Mouse (Mus musculus): Measurements from ENCODE around the gene Myo5c.

The Myo5c gene

GRCm38 (mm10) chr9:75231841-75232746, at the start of gene Myo5c:
Gene Myo5c (plus strand): TSS chr9:75232020.
- peak; percentile 79 for DNase-seq (ENCODE audit: low spot score)

- no peak for DNase-seq (ENCODE audit: low spot score)
These were observed 44.1 kb upstream of the Myo5c start for GRCm38 (mm10) chr9:75187646-75188260.

- DNase-seq (ENCODE audit: low spot score), result no peak
These were observed 38.0 kb upstream of the Myo5c start for GRCm38 (mm10) chr9:75193858-75194257.

GRCm38 (mm10) chr9:75196335-75196734, 35.5 kb upstream of the Myo5c start:
- no peak for DNase-seq (ENCODE audit: low spot score)

- DNase-seq (ENCODE audit: low spot score), result no peak
These were observed 34.5 kb upstream of the Myo5c start for GRCm38 (mm10) chr9:75197297-75197696.

- no peak for DNase-seq (ENCODE audit: low spot score)
These were observed 30.3 kb upstream of the Myo5c start for GRCm38 (mm10) chr9:75201506-75201905.

- no peak for DNase-seq (ENCODE audit: low spot score)
These were observed 29.8 kb upstream of the Myo5c start for GRCm38 (mm10) chr9:75202036-75202435.

GRCm38 (mm10) chr9:75209246-75209645, 22.6 kb upstream of the Myo5c start:
- DNase-seq (ENCODE audit: low spot score), result no peak

- no peak for DNase-seq (ENCODE audit: low spot score)
These were observed 21.6 kb upstream of the Myo5c start for GRCm38 (mm10) chr9:75210269-75210668.

- no peak for DNase-seq (ENCODE audit: low spot score)
These were observed 16.9 kb upstream of the Myo5c start for GRCm38 (mm10) chr9:75214743-75215413.

GRCm38 (mm10) chr9:75219942-75220341, 11.9 kb upstream of the Myo5c start:
- no peak for DNase-seq (ENCODE audit: low spot score)

- DNase-seq (ENCODE audit: low spot score), result peak; percentile 84
These were observed 10.2 kb upstream of the Myo5c start for GRCm38 (mm10) chr9:75221420-75222287.

- DNase-seq (ENCODE audit: low spot score), result no peak
These were observed 1.0 kb downstream of the Myo5c start for GRCm38 (mm10) chr9:75232860-75233259.

GRCm38 (mm10) chr9:75234271-75234741, 2.5 kb downstream of the Myo5c start:
- DNase-seq (ENCODE audit: low spot score), result peak; percentile 82

GRCm38 (mm10) chr9:75234983-75235627, 3.3 kb downstream of the Myo5c start:
- DNase-seq (ENCODE audit: low spot score), result no peak

GRCm38 (mm10) chr9:75235696-75236095, 3.9 kb downstream of the Myo5c start:
- no peak for DNase-seq (ENCODE audit: low spot score)

- DNase-seq (ENCODE audit: low spot score), result peak; percentile 86
These were observed 4.8 kb downstream of the Myo5c start for GRCm38 (mm10) chr9:75236416-75237308.

- no peak for DNase-seq (ENCODE audit: low spot score)
These were observed 6.4 kb downstream of the Myo5c start for GRCm38 (mm10) chr9:75238179-75238578.

- DNase-seq (ENCODE audit: low spot score), result no peak
These were observed 11.2 kb downstream of the Myo5c start for GRCm38 (mm10) chr9:75243052-75243451.
